Mouse (Mus musculus) embryonic fibroblast, embryonic 13.5 days (primary cell): ENCODE data around the gene Kcnq4.

Experiments
- CTCF ChIP-seq: IDR thresholded peaks from 2 replicates; pipeline ENCODE4 v1.5.1; 2011; ENCODE audit warnings: mild to moderate bottlenecking, control low read depth, low read length, moderate library complexity, borderline replicate concordance; ENCODE audit not compliant: insufficient read depth
- POLR2A ChIP-seq: IDR thresholded peaks from 2 replicates; pipeline ENCODE4 v1.6.1; 2011; ENCODE audit warnings: low read depth, mild to moderate bottlenecking, control low read depth, low read length, moderate library complexity

GRCm38 (mm10) chr4:120726174-120726573, 22.2 kb downstream of the Kcnq4 start:
- TF ChIP-seq POLR2A, result no peak
- no peak for TF ChIP-seq CTCF
